Mouse (Mus musculus): ENCODE measurements around the gene Gm47969.
"Not testable (repeated sequence)": the region's sequence is repeated elsewhere in the genome, so short reads cannot be mapped to it uniquely, and the experiment has no call there.

Gm47969 gene

DNA sequence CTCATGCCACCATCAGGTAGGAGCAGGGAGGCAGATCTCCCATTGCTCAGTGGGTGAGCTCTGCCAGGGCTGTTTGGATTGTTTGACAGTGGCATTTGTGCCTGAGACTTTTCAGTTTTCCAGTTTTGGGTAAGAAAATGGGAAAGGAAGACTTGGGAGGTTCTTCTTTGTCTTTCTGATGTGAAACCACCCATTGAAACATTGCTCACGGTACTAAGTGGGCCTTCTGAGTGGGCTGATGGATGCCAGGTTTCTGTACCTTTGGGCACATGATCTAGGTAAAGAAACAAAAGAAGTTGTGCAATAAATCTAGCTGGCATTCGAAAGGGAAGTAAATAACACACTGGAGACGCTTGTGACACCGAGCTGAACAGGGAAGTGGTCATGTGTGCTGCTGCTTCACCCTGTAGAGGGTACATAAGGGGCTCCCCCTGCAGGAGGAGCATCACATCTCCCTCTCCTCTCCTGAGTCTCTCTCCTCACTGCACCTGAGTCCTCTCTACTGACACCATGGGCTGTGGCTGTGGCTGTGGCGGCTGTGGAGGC lies at the start of gene Gm47969:
TSS of gene Gm47969 (plus strand) at position 51 of the 546 bp plus-strand sequence.
- DNase-seq (ENCODE audit: low read depth), result no peak

DNA sequence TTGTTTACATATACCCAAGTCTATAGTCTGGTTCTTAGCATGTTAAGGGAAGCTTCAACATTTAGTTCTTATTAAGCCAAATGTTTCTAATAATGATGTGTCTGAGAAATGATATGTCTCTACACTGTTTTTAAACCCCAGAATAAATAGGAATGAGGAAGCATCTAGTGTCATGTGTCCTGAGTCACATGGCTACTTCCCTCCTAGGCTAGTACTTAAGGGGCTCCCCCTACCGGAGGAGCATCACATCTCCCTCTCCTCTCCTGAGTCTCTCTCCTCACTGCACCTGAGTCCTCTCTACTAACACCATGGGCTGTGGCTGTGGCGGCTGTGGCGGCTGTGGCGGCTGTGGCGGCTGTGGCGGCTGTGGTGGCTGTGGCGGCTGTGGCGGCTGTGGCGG lies 44.4 kb upstream of the Gm47969 start, which contains the start of gene Gm47959:
TSS of gene Gm47959 (plus strand) at position 243 of the 400 bp plus-strand sequence.
- DNase-seq (ENCODE audit: low read depth), result not testable (repeated sequence)

DNA sequence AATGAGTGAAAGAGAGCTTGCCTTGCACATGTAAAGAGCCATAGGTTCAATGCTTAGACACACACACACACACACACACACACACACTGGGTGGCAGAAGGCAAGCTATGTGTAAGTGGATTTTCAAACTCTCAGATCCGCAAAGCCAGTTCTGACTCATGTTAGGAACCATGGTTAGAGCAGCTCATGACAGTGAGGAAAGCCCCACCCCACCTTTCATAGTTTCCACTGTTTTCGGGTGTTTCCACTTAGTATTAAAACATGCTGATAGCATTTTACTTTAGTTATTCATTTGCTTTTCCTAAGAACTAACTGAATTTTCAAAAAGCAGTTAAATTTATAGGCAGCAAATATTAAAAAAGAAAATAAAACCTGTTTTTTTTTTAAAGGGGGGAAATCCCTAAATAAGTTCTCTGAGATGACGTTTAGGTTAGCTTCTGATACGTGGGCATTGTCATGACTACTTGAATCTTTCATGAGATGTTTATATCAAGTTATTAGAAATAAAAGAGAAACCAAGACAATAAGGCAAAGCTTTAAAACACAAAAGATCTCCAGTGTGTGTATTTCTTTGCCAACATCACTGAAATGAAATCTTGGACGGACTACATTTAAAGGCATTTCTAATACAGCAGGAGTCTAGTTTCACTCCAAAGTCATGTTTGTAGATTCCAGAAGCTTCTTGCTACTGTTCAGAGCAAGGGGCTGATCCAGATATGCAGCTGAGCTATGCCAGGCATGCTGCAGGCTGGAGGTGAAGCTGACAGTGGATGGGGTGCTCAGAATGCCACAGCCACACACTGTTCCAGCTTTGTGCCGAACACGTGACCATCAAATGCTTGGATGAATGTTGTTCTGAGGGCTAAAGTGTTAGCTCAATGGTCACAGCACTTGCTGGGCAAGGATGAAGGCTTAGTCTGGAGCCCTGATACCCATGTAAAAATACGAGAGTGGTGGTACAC lies 38.2 kb upstream of the Gm47969 start:
- peak; percentile 86 for DNase-seq (ENCODE audit: low read depth)

DNA sequence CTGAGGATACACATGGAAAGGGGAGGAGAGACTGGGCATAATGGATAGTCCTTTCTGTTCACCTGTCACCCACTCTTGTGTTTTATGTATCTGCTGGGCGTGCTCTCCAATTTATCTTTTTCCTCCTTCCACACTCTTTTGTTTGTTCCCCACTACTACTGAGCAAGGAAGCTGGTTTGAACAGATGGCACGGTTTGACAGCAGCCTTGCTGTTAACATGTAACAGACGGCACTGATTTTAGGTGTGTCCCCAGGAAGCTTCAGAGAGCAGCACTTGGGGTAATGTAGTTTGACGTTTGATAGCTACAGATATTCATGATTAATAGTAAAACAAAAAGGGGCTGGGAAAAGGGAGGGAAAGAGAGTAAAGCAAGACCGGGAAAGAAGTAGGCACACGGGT lies 37.3 kb upstream of the Gm47969 start:
- DNase-seq (ENCODE audit: low read depth), result peak; percentile 12

DNA sequence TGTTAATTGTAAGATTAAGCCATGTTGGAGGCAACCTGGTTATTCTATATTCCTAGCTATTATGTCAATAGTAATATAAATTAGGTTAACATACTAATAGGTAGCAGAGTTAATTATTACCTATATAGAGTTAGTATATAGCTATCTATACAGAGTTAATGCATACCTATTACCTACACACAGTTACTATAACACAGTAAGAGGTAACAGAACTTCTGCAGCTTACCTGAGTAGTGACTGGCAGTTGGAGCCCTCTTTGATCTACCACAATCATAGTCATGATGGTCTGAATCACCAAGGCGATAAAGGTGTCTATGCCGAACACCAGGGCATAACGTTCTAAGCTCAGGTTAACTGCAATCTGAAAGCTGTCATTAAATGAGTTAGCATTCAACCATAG lies 30.3 kb upstream of the Gm47969 start:
- DNase-seq (ENCODE audit: low read depth), result no peak

DNA sequence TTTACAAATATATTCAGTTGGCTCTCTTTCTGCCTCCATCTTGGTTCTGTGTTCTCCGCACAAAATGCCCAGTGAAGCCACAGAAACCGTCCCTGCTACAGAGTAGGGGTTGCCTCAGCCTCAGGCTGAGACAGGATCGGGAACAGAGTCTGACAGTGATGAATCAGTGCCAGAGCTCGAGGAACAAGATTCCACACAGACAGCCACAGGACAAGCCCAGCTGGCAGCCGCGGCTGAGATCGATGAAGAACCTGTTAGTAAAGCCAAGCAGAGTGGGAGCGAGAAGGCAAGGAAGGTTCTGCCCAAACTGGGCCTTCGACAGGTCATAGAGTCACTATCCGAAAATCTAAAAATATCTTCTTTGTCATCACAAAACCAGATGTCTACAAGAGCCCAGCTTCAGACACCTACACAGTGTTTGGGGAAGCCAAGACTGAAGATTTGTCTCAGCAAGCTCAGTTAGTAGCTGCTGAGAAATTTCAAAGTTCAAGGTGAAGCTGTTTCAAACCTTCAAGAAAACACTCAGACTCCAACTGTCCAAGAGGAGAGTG lies 29.3 kb upstream of the Gm47969 start:
- no peak for DNase-seq (ENCODE audit: low read depth)

DNA sequence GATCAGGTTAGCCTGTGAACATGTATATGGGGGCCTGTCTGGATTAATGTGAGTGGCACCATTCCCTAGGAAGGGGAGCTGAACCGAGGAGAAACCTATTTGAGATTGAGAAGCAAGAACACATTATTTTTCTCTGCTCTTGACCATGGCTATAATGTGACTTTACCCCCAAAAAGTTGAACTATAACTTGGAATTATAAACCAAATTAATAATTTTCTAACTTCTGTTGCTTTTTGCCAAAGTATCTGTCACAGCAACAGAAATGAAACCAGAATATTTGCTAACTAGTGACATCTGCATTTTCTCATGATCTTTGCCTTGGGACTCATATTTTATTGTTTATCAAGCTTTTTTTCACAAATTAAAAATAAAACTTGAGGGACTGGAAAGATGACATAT lies 28.2 kb upstream of the Gm47969 start:
- no peak for DNase-seq (ENCODE audit: low read depth)

DNA sequence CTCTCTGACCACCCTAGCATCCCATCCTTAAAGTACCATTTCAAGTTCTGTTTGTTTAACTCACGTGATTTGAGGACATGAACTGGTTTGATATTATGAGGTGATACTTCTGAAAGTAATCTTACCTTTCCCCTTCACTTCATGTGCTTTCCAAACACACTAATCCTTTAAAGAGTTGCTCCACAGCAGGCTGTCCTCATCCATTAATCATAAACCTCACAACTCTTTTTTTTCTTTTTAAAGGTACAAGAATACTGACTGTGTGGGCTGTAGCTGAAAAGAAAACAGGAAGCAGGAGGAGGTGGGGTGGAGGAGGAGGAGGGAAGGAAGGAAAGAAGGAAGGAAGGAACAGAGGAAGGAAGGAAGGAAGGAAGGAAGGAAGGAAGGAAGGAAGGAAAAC lies 12.8 kb upstream of the Gm47969 start:
- DNase-seq (ENCODE audit: low read depth), result no peak

DNA sequence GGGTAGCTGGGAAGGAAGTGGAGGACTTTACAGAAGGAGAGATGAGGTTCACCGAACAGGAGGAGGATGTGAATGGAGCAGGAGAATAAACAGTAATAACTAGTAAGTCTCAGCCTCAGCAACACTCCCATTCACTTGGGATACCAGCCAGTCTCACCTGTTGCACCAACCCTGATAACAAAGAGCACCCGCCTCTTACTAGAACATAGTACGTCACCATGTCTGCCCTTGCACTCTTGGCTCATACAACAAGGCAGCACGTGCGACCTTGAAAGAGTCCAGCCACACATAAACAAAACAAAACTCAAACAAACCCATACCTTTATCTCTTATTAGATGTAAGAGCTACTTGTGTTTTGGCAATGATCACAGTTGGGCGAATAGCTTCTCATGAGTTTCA lies 12.2 kb upstream of the Gm47969 start:
- no peak for DNase-seq (ENCODE audit: low read depth)

DNA sequence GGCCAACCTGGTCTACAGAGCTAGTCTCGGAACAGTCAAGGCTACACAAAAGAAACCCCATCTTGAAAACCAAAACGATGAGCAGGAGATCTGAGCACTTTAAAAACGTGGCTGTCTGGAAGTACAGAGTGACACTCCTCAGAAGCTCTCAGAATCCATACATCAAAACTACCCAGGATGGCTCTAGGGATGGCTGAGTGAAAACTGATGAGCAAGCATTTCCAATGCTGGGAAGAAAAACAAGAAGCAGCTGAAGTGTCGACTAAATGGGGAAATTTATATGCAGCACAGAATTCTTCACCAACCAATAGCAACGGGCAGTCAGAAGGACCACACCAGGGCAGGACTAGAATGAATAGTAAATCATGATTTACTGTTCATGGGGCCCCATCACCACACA lies 10.2 kb upstream of the Gm47969 start:
- DNase-seq (ENCODE audit: low read depth), result no peak

DNA sequence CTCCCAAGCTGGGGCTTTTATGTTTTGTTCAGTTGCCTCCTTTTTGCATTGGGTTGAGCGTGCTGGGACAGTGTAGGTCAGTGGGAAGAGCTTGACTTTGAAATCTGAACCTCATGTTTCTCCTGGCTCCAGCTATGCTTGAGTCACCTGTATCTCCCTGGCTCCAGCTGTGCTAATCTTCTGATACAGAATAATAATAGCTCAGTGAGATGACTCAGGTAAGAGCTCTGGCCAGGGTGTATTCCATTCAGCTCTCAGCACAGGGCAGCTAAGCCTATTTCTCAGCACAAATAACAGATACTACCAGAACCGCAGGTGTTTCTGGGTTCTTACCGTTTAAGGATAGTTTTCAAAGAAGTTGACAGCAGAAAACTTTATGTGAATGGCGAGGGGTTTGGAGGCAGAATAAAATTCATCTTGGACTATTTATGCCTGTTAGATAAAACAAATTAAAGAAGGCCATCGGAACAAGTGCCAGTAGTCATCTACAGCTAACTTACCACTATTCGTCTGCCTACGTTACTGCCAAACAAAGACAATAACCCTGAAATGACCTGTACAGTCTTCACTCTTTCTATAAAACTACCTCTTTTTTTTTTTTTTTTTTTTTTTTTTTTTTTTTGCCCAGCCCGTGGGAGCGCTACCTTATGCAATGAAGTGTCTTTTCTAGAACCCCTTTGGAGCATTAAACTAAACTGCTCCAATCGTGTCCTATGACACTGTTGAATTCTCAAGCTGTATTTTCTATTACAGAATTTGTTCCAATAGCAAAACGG lies 7.7 kb upstream of the Gm47969 start:
- no peak for DNase-seq (ENCODE audit: low read depth)

DNA sequence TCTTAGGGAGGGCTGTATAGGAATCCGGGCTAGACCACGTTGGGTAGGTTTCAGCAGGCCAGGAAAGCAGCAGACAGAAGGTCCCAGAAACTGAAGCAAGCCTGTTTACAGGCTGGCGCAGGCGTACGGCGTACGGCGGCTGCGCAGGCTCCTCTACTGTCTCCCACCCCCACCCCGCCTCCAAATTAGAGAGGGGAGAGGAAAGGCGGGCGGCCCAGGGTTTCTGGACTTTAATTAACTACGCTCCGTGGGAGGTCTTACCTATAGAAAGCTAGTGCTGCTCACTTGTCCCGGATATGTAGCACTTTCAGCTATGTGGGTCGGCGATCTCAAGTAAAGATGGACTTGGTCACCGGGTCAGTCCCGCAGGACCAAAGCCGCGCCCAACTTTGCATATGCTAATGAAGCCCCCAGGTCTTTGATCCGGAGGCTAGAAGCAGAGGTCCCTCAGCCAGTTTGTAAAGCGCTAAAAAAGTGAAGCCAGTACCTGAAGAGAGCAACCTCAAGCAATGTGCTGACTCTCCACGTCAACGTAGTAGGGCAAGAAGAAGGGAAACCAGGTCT lies 6.5 kb upstream of the Gm47969 start, which contains the start of gene Slc19a3:
TSS of gene Slc19a3 (minus strand) at position 340 of the 564 bp plus-strand sequence.
- DNase-seq (ENCODE audit: low read depth), result peak; percentile 9

DNA sequence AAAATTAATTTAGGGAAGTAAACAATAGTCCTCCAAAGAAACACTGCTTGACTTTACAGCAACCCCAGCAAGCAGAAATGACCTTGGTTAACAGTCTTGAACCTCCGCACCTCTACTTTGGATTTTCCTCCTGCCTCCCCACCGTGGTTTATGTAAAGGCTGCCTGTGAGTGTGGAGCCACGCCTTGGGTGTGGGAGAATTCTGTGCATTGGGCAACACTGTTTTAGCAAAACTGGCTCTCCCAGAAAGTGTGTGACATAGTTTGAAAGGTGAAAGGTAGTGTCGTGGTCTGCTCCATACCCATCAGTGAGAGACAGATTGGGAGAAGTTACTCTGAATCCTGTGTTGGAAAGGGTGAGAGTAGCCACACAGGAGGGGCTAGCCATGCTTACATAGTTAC lies 5.7 kb upstream of the Gm47969 start:
- no peak for DNase-seq (ENCODE audit: low read depth)

DNA sequence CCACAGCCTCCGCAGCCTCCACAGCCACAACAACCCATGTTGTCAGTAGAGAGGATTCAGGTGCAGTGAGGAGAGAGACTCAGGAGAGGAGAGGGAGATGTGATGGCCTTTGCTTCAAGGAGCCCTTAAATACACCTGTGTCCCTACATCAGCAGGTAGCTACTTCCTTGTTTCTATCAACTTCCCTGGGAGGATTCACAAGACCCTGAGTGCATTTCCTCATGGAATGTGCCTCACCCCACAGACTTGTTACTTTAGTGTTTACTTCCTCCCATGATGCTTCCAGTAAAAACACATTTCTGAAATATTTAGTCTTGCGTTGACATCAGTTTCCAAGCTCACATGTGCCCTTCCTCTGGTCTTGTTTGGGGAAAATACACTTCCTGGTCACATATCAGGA lies 2.4 kb upstream of the Gm47969 start, which contains the start of gene Krtap28-10:
TSS of gene Krtap28-10 (minus strand) at position 101 of the 400 bp plus-strand sequence.
- DNase-seq (ENCODE audit: low read depth), result no peak

DNA sequence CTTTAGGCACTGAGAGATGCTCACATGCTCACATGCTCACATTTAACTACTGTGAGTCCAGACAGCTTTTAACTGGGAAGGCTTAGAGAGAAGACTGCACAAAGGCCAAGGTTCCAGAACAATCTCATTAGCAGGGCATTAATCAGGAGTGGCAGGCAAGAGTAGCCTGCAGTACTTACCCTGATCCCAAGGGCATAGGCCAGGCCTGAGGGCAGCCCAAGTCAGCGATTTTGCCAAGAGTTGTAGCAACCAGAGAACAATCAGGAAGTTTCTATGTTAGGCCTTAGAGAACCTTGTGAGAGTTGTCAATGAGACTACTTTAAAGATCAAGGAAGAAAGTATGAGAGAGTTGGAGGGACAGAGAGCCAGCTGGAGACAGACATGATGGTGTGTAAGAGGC lies 13.7 kb downstream of the Gm47969 start:
- DNase-seq (ENCODE audit: low read depth), result no peak

DNA sequence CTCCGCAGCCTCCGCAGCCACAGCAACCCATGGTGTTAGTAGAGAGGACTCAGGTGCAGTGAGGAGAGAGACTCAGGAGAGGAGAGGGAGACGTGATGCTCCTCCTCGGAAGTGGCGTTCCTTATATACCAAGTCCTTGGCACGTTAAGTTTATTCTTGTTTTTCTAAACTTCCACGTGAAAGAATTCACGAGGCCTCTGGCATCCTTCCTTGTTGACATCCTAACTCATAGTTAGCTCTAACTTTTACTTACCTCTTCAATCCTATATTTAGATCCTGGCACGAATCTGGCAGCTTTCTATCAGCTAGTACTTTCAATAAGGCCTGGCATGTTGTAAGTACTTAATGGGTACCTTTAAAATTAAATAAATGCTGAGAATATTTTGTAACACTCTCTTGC lies 14.5 kb downstream of the Gm47969 start, which contains the start of gene A030005K14Rik:
TSS of gene A030005K14Rik (minus strand) at position 101 of the 400 bp plus-strand sequence.
- DNase-seq (ENCODE audit: low read depth), result no peak

DNA sequence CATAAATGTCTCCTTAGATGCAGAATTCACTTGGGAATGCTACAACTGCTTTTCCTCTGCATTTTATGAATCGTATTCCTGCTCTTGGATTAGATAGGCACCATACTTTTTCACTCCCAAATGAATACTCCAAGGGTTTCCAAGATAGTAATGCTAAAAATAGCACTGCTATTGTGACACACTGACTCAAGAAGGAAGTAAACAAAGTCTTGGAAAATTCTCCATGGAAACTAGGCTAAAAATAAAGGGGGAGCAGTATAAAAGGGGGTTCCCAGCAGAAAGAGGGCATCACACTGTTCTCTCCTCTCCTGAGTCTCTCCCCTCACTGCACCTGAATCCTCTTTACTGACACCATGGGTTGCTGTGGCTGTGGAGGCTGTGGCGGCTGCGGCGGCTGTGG lies 15.9 kb downstream of the Gm47969 start, which contains the start of gene Krtap28-13:
TSS of gene Krtap28-13 (plus strand) at position 288 of the 400 bp plus-strand sequence.
- no peak for DNase-seq (ENCODE audit: low read depth)

DNA sequence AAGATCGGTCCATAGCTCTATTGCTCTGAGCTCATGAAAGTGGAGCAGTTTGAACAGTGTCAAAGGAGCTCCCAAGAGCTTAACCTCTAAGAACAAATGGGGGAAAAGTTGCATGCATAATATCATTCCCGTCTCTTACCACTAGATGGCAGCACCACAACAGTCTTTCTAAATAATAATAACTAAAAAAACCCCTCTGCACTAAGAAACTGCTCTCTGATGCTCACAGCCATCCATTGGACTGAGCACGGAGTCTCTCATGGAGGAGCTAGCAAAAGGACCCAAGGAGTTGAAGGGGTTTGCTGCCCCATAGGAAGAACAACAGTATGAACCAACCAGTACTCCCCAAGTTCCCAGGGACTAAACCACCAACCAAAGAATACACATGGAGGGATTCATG lies 20.1 kb downstream of the Gm47969 start:
- DNase-seq (ENCODE audit: low read depth), result peak; percentile 70

DNA sequence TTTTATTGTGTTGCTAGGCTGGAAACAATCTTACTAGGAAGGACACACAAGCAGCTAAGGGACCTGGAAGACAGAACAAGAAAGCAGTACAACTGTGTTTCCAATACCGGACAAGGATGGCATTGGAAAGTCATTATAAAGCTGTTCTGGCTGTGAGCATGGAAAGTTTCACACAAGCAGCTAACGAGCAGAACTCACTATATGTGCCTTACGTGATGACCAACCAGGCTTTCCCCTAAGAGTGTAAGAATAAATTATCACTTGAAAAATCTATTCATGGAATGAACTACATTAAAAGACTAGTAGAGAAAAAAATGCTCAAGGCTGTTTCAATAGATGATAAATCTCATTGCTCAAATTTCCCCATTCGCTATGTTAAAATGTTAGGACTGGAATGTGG lies 21.8 kb downstream of the Gm47969 start:
- no peak for DNase-seq (ENCODE audit: low read depth)

DNA sequence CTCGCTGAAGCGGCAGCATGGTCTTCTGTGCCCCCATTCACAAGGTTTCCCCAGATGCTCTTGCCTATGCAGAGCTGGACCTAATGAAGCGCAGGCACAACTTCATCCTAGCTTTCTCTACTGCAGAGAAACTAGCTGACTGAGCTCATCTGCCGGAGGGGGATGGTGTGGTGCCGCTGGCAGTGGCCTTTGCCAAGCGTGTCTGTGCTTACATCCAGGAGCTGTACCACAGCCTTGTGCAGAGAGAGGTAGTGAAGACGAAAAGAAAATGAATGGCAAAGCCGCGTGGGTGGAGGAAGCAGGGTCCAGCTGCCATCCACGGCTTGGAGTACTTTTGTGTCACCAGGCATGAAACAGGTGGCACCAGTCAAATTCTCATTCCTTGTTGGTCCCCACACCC lies 22.5 kb downstream of the Gm47969 start:
- no peak for DNase-seq (ENCODE audit: low read depth)

DNA sequence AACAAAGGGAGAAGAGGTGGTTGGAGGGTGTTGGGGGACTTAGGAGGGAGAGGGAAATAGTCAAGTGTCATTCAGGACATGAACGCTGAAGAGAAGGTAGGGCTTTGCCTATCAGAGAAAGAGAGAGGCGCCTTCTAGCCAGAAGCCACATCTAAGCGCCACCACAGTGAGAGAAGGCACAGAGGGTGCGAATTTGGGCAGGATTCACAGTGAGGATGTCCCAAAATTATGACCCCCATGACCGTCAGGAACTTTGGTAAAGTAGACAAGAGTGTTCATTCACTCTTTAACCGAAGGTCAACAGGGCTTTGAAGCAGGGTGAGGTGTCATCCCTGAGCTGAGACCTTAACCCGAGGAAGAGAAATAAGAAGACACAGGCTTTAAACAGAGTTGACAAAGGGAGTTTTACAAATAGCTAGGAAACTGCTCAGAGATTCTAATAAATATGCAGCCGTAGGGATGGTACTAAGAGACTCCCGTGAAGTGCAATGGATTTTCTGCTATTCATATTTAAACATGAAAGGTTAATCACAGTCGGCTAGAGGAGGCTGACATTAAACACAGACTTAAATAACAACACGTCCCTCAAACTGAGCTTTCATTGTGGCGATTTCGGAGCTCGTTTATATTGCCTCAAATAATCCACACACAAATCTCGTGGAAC lies 30.9 kb downstream of the Gm47969 start:
- DNase-seq (ENCODE audit: low read depth), result peak; percentile 3

All from induced T-regulatory cell, adult 2 months (primary cell).